In genomic region chr2:114260397-114261071, GRCm38 (mm10) we compare ENCODE assay signal across 8 mouse cellular contexts. TPM values are rescaled to one million over a fixed set of nuclear protein-coding genes. Genes with fewer than 3 reads are reported as not detected.
DNase-seq lines count a peak whose midpoint lies in the region; ATAC-seq and TF ChIP-seq lines count a peak whose summit lies in the region.

No protein-coding gene starts in this region.

- ATAC-seq in hindbrain, embryonic 12.5 days (ENCODE audit: low FRiP score) = peak; percentile 68
- ATAC-seq in stomach, postnatal 0 days (ENCODE audit: low FRiP score, low TSS enrichment) = peak; percentile 73; the same call in 1 of the 2 replicates

- H3K36me3 ChIP-seq in forebrain, embryonic 10.5 days (replicated peaks) = no peaks in the 10 kb centered on the region
- H3K36me3 ChIP-seq in hindbrain, embryonic 12.5 days = no peaks in the 10 kb centered on the region
- no peaks in the 10 kb centered on the region for H3K36me3 ChIP-seq in stomach, postnatal 0 days (ENCODE audit: control insufficient read depth, insufficient read depth, low read length)

- H3K27me3 ChIP-seq in forebrain, embryonic 10.5 days (ENCODE audit: poor library complexity, severe bottlenecking) = peaks cover 23% of the 10 kb centered on the region
- H3K27me3 ChIP-seq in hindbrain, embryonic 12.5 days = 0 out of 2 replicates have a peak, but pooled peaks cover 2% of the 10 kb centered on the region
- H3K27me3 ChIP-seq in stomach, postnatal 0 days (ENCODE audit: control insufficient read depth, insufficient read depth, low read length) = no peaks in the 10 kb centered on the region

- no peak for TF ChIP-seq POLR2A in bone marrow, adult 2 months (IDR thresholded peaks at IDR 0.05; ENCODE audit: borderline replicate concordance, control insufficient read depth, low read depth, low read length)

- no peaks in the 10 kb centered on the region for H3K4me1 ChIP-seq in bone marrow, adult 2 months (ENCODE audit: control insufficient read depth, insufficient read depth, low read length)
- H3K4me1 ChIP-seq in forebrain, embryonic 10.5 days = peaks cover 13% of the 10 kb centered on the region
- H3K4me1 ChIP-seq in hindbrain, embryonic 12.5 days = no peaks in the 10 kb centered on the region
- H3K4me1 ChIP-seq in stomach, postnatal 0 days (replicated peaks; ENCODE audit: control insufficient read depth, insufficient read depth) = no peaks in the 10 kb centered on the region

- WGBS in bone marrow, adult 2 months = 39% methylated on average over 8 of the region's 8 CpGs
- WGBS in forebrain, embryonic 10.5 days = 53% methylated on average over 8 of the region's 8 CpGs
- WGBS in hindbrain, embryonic 12.5 days = 41% methylated on average over 8 of the region's 8 CpGs
- 33% methylated on average over 8 of the region's 8 CpGs for WGBS in stomach, postnatal 0 days

- TF ChIP-seq EP300 in stomach, postnatal 0 days (optimal IDR thresholded peaks at IDR 0.05) = no peak

- no peaks in the 10 kb centered on the region for H3K9me3 ChIP-seq in forebrain, embryonic 10.5 days
- H3K9me3 ChIP-seq in hindbrain, embryonic 12.5 days (replicated peaks) = no peaks in the 10 kb centered on the region
- H3K9me3 ChIP-seq in stomach, postnatal 0 days (ENCODE audit: control insufficient read depth, low read length) = no peaks in the 10 kb centered on the region

- no peak overlapping the region for H3K4me2 ChIP-seq in hindbrain, embryonic 12.5 days (replicated peaks)
- H3K4me2 ChIP-seq in stomach, postnatal 0 days (replicated peaks; ENCODE audit: low read depth) = peak overlapping the region; percentile 37; the same call in 1 of the 2 replicates

- H3K27ac ChIP-seq in bone marrow, adult 2 months (ENCODE audit: control insufficient read depth, insufficient read depth, low read depth, low read length, poor library complexity) = no peak overlapping the region
- no peak overlapping the region for H3K27ac ChIP-seq in forebrain, embryonic 10.5 days
- 0 out of 2 replicates have a peak overlapping the region, but pooled peaks have one; percentile 48 for H3K27ac ChIP-seq in hindbrain, embryonic 12.5 days
- H3K27ac ChIP-seq in stomach, postnatal 0 days (replicated peaks) = no peak overlapping the region

- H3K4me3 ChIP-seq in bone marrow, adult 2 months (replicated peaks; ENCODE audit: control insufficient read depth, low read depth, low read length) = no peak overlapping the region
- H3K4me3 ChIP-seq in forebrain, embryonic 10.5 days = no peak overlapping the region
- no peak overlapping the region for H3K4me3 ChIP-seq in hindbrain, embryonic 12.5 days
- 0 out of 2 replicates have a peak overlapping the region, but pooled peaks have one; percentile 12 for H3K4me3 ChIP-seq in stomach, postnatal 0 days (ENCODE audit: low read depth, low read length)

- peak; percentile 49 to 50 for DNase-seq in right cerebral cortex, postnatal 10 days (ENCODE audit: low spot score in 2 of 2)
- DNase-seq in right cerebral cortex, postnatal 36 days (ENCODE audit: low spot score in 2 of 2) = no peak
- peak; percentile 38 for DNase-seq in forebrain, embryonic 10.5 days (ENCODE audit: extremely low spot score, low spot score)
- DNase-seq in layer of hippocampus, postnatal 14 days (ENCODE audit: low spot score in 2 of 2) = peak; percentile 29 to 65
- DNase-seq in mesoderm, embryonic 11.5 days (ENCODE audit: low read depth, low spot score) = peak; percentile 73
- peak; percentile 40 for DNase-seq in stomach, postnatal 0 days (ENCODE audit: low spot score)

- no peak overlapping the region for H3K9ac ChIP-seq in hindbrain, embryonic 12.5 days
- H3K9ac ChIP-seq in stomach, postnatal 0 days (ENCODE audit: low read length) = no peak overlapping the region

- TF ChIP-seq CTCF in bone marrow, adult 2 months (IDR thresholded peaks at IDR 0.05; ENCODE audit: control insufficient read depth, insufficient read depth, low read length) = 0 out of 2 replicates have a peak, but pooled peaks have one; percentile 27
- peak; percentile 91 for TF ChIP-seq CTCF in stomach, postnatal 0 days (IDR thresholded peaks at IDR 0.05; ENCODE audit: low read depth)

RNA-seq across cellular contexts. Expression of gene Zfp770, which starts 59.3 kb away (rescaled TPM):
- polyA plus RNA-seq in bone marrow, adult 2 months (2011; ENCODE audit: insufficient read depth, insufficient read length, low replicate concordance, missing spikeins) = 2.1 and 3.4 TPM in 2 replicates
- polyA plus RNA-seq in forebrain, embryonic 10.5 days (2016; fragmentation: Nextera tagmentation; extraction: Ambion mirVana) = 3.8 and 4.1 TPM in 2 replicates
- 3.5 and 4.2 TPM in 2 replicates for polyA plus RNA-seq in hindbrain, embryonic 12.5 days (2016; fragmentation: Nextera tagmentation; extraction: Ambion mirVana)
- total RNA-seq in layer of hippocampus, postnatal 14 days (2021) = 10 to 100 TPM; 25.2 to 25.8 TPM
- 1.8 and 2.0 TPM in 2 replicates for polyA plus RNA-seq in stomach, postnatal 0 days (2015; fragmentation: Nextera tagmentation; extraction: Ambion mirVana)

Comparison
In these comparisons a context has a peak if more than half of its experiments do, and no peak if none do; other contexts are left out.
1. DNase-seq: peak in right cerebral cortex, postnatal 10 days (2 of 2), forebrain, embryonic 10.5 days (single experiment), layer of hippocampus, postnatal 14 days (2 of 2), mesoderm, embryonic 11.5 days (single experiment) and stomach, postnatal 0 days (single experiment); none in right cerebral cortex, postnatal 36 days (0 of 2).